Mouse (Mus musculus) liver, postnatal 0 days (tissue): ENCODE results near the gene Gm20696. TPM values are rescaled to one million over a fixed set of nuclear protein-coding genes. Genes with fewer than 3 reads are reported as not detected.

Experiments
- ATAC-seq: fragments of 200-750 bp; cut with Nextera tagmentation; 2 replicates; pipeline ENCODE4 v1.8.0; 2017; ENCODE audit warnings: mild to moderate bottlenecking, moderate library complexity
- DNase-seq: peaks from one replicate; pipeline ENCODE4 v3.0.0-alpha.2; 2016
- H3K27ac ChIP-seq: fragments of 300-500 bp; sonication (generic); 2 replicates; pipeline ENCODE4 v1.5.1; 2014; ENCODE audit warnings: antibody characterized with exemption, moderate library complexity, mild to moderate bottlenecking, low read depth
- H3K27me3 ChIP-seq: fragments of 300-500 bp; sonication (generic); 2 replicates; pipeline ENCODE4 v1.6.1; 2014; ENCODE audit warnings: low read length, control low read depth, mixed read lengths; ENCODE audit not compliant: insufficient read depth
- H3K36me3 ChIP-seq: fragments of 300-500 bp; sonication (generic); replicated peaks from 2 replicates; pipeline ENCODE4 v1.6.1; 2014; ENCODE audit warnings: mild to moderate bottlenecking, control low read depth, low read length, moderate library complexity, mixed read lengths; ENCODE audit not compliant: insufficient read depth
- H3K4me1 ChIP-seq: fragments of 300-500 bp; sonication (generic); 2 replicates; pipeline ENCODE4 v1.6.1; 2014; ENCODE audit warnings: antibody characterized with exemption, mild to moderate bottlenecking, control low read depth; ENCODE audit not compliant: insufficient read depth
- H3K4me2 ChIP-seq: fragments of 300-500 bp; sonication (generic); 2 replicates; pipeline ENCODE4 v1.6.1; 2014; ENCODE audit warnings: low read depth, mild to moderate bottlenecking, low read length, moderate library complexity, mixed read lengths
- H3K4me3 ChIP-seq: fragments of 300-500 bp; sonication (generic); 2 replicates; pipeline ENCODE4 v1.5.1; 2014; ENCODE audit warnings: low read depth, low read length
- H3K9ac ChIP-seq: fragments of 300-500 bp; sonication (generic); replicated peaks from 2 replicates; pipeline ENCODE4 v1.6.1; 2014; ENCODE audit warnings: mild to moderate bottlenecking, moderate library complexity
- H3K9me3 ChIP-seq: fragments of 300-500 bp; sonication (generic); 2 replicates; pipeline ENCODE4 v1.6.1; 2016; ENCODE audit warnings: mild to moderate bottlenecking, control low read depth, low read length, mixed read lengths
- CTCF ChIP-seq: sonication (generic); IDR thresholded peaks from 2 replicates; pipeline ENCODE4 v1.5.1; 2016; ENCODE audit warnings: antibody characterized with exemption, low read depth
- EP300 ChIP-seq: IDR thresholded peaks from 2 replicates; pipeline ENCODE4 v1.6.1; 2016; ENCODE audit warnings: antibody characterized with exemption, low read depth, mild to moderate bottlenecking
- WGBS: fragments of 180-500 bp; shearing (Covaris S2); extraction: QIAGEN DNeasy Blood & Tissue Kit; methylation state at CpG from one replicate; pipeline ENCODE4 v1.1.7; 2014; ENCODE audit not compliant: insufficient replicate concordance; 5-methylcytosine and 5-hydroxymethylcytosine counted together
- polyA plus RNA-seq: library from polyadenylated mRNA; unstranded; fragments of >200 nt; fragmentation: Nextera tagmentation; extraction: Ambion mirVana; gene quantifications from 2 replicates; pipeline ENCODE4 v1.2.1, GENCODE M21; 2015

The Gm20696 gene
- polyA plus RNA-seq, 1 experiment from 2014 or later: 1.2 TPM

GRCm38 (mm10) chr6:99347836-99348235, 318.8 kb downstream of the Gm20696 start:
- H3K27ac ChIP-seq: no peak overlapping the region
- TF ChIP-seq CTCF: no peak
- no peak for TF ChIP-seq EP300
- no peak for ATAC-seq
- no peaks in the 10 kb centered on the region for H3K27me3 ChIP-seq
- H3K4me1 ChIP-seq: peaks cover 14% of the 10 kb centered on the region; the same call in 1 of the 2 replicates
- no peaks in the 10 kb centered on the region for H3K9me3 ChIP-seq
- H3K36me3 ChIP-seq: no peaks in the 10 kb centered on the region
- no peak overlapping the region for H3K9ac ChIP-seq
- 86% methylated on average over 10 of the region's 10 CpGs for WGBS
- H3K4me3 ChIP-seq: no peak overlapping the region
- DNase-seq: no peak
- no peak overlapping the region for H3K4me2 ChIP-seq

GRCm38 (mm10) chr6:99344966-99345365, 321.6 kb downstream of the Gm20696 start:
- TF ChIP-seq CTCF (no peak), EP300 (no peak)
- H3K4me3 ChIP-seq: no peak overlapping the region
- no peaks in the 10 kb centered on the region for H3K9me3 ChIP-seq
- H3K27me3 ChIP-seq: no peaks in the 10 kb centered on the region
- ATAC-seq: no peak
- 87% methylated on average over 7 of the region's 7 CpGs for WGBS
- no peaks in the 10 kb centered on the region for H3K36me3 ChIP-seq
- no peak for DNase-seq
- peaks cover 8% of the 10 kb centered on the region; the same call in 1 of the 2 replicates for H3K4me1 ChIP-seq
- no peak overlapping the region for H3K9ac ChIP-seq
- no peak overlapping the region for H3K4me2 ChIP-seq
- no peak overlapping the region for H3K27ac ChIP-seq

DNA sequence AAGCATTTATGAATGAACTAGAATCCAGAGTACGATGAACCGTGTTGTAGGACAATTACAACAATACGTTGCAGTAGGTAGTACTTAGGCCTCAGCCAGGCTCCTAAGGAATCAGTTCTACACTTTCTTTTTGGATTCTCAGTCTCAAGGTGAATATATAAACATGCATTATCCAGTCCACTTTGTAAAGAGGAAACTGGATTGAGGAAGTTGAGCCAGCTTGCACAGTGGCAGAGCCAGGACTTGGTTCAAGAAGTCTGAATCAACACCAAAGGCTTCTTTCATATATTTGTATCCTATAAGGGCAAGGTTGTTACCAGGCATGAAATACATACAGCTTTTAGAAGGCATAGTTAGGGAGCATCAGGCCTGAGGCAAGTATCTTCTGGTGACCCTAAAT, 322.2 kb downstream of the Gm20696 start:
- ATAC-seq: no peak
- WGBS: 65% methylated on average over 3 of the region's 3 CpGs

GRCm38 (mm10) chr6:99343815-99344214, 322.8 kb downstream of the Gm20696 start:
- no peak overlapping the region for H3K27ac ChIP-seq
- H3K4me2 ChIP-seq: no peak overlapping the region
- no peak overlapping the region for H3K9ac ChIP-seq
- ATAC-seq: no peak
- WGBS: 73% methylated on average over 3 of the region's 3 CpGs
- no peaks in the 10 kb centered on the region for H3K9me3 ChIP-seq
- TF ChIP-seq CTCF (no peak), EP300 (no peak)
- H3K4me1 ChIP-seq: peaks cover 10% of the 10 kb centered on the region; the same call in 1 of the 2 replicates
- no peaks in the 10 kb centered on the region for H3K36me3 ChIP-seq
- no peak for DNase-seq
- no peak overlapping the region for H3K4me3 ChIP-seq
- H3K27me3 ChIP-seq: no peaks in the 10 kb centered on the region

More for the DNA sequence above, 322.2 kb downstream of the Gm20696 start:
- Histone ChIP-seq H3K27me3 (no peaks in the 10 kb centered on the region), H3K4me3 (no peak overlapping the region), H3K4me2 (no peak overlapping the region), H3K9me3 (no peaks in the 10 kb centered on the region), H3K4me1 (peaks cover 8% of the 10 kb centered on the region; the same call in 1 of the 2 replicates), H3K36me3 (no peaks in the 10 kb centered on the region), H3K27ac (no peak overlapping the region), H3K9ac (no peak overlapping the region)
- no peak for DNase-seq
- TF ChIP-seq CTCF (no peak), EP300 (no peak)

- TF ChIP-seq CTCF: no peak
- TF ChIP-seq EP300: no peak
- Histone ChIP-seq H3K27ac (no peak overlapping the region), H3K4me1 (peaks cover 18% of the 10 kb centered on the region), H3K27me3 (no peaks in the 10 kb centered on the region), H3K4me2 (no peak overlapping the region), H3K9me3 (no peaks in the 10 kb centered on the region), H3K4me3 (no peak overlapping the region), H3K9ac (no peak overlapping the region), H3K36me3 (no peaks in the 10 kb centered on the region)
- 79% methylated on average over 3 of the region's 3 CpGs for WGBS
- DNase-seq (no peak), ATAC-seq (no peak)
Measured at GRCm38 (mm10) chr6:99342416-99342815, 324.2 kb downstream of the Gm20696 start.

- no peak for DNase-seq
- Histone ChIP-seq H3K4me2 (no peak overlapping the region), H3K9me3 (no peaks in the 10 kb centered on the region), H3K36me3 (no peaks in the 10 kb centered on the region), H3K27ac (no peak overlapping the region), H3K4me1 (peaks cover 18% of the 10 kb centered on the region), H3K27me3 (no peaks in the 10 kb centered on the region), H3K9ac (no peak overlapping the region), H3K4me3 (no peak overlapping the region)
- TF ChIP-seq EP300 (no peak), CTCF (no peak)
- WGBS: 85% methylated on average over 4 of the region's 4 CpGs
- no peak for ATAC-seq
Measured at GRCm38 (mm10) chr6:99340902-99341301, 325.7 kb downstream of the Gm20696 start.
